Mouse (Mus musculus) thymus, postnatal 4 days (tissue): ENCODE results near the gene Zfp553.

Experiments used
- DNase-seq: peaks from one replicate; pipeline ENCODE4 v3.0.0; 2021

Zfp553 gene

DNA sequence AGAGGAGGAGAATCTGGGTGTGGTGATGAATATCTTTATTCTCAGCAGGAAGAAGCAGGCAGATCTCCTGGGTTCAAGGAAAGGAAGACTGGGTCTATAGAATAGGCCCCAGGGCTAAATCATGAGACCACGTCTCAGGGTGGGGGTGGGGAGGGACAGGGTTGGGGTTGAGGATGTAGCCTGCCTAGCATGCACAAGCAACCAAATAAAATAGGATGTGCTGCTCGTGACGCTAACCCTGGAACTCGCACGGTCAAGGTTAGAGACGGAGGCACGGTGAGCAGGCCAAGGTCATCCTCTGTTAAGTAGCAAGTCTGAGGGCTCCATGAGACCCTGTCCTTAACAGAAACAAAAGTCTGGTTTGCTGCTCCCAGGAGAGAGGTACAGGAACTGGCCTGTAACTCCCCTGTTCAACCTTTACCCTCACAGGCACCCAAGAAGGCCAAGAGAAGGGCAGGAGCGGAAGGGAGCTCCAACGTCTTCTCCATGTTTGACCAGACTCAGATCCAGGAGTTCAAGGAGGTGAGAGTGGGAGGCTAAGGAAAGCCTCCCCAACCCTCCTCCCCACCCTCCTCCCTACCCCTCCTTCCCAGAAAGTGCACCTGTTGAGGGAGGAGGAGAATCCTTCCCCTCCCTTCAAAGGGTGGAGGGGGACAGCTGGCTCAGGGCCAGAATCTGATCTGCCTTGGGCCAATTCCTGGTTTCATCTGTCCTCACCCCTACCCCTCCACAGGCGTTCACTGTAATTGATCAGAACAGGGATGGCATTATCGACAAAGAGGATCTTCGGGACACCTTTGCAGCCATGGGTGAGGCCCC is 20.2 kb upstream of the Zfp553 start:
- no peak for DNase-seq

GRCm38 (mm10) chr7:127213485-127213884 is 19.4 kb upstream of the Zfp553 start:
- DNase-seq, result peak; percentile 65

DNA sequence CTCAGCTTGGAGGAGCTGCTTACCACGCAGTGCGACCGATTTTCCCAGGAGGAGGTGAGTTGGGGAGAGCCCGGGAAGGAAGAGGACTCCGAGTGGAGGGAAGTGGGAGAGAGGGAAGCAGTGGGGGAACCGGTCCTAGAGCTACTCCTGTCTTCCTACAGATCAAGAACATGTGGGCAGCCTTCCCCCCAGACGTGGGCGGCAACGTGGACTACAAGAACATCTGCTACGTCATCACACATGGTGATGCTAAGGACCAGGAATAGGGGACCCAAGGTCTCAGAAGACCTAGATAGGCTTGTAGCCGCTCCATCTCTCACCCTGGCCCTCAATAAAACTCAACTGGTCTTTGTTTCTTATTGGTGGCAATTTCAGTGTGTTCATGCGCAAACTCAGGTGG is 18.9 kb upstream of the Zfp553 start:
- no peak for DNase-seq

GRCm38 (mm10) chr7:127214521-127214920 is 18.3 kb upstream of the Zfp553 start:
- no peak for DNase-seq

DNA sequence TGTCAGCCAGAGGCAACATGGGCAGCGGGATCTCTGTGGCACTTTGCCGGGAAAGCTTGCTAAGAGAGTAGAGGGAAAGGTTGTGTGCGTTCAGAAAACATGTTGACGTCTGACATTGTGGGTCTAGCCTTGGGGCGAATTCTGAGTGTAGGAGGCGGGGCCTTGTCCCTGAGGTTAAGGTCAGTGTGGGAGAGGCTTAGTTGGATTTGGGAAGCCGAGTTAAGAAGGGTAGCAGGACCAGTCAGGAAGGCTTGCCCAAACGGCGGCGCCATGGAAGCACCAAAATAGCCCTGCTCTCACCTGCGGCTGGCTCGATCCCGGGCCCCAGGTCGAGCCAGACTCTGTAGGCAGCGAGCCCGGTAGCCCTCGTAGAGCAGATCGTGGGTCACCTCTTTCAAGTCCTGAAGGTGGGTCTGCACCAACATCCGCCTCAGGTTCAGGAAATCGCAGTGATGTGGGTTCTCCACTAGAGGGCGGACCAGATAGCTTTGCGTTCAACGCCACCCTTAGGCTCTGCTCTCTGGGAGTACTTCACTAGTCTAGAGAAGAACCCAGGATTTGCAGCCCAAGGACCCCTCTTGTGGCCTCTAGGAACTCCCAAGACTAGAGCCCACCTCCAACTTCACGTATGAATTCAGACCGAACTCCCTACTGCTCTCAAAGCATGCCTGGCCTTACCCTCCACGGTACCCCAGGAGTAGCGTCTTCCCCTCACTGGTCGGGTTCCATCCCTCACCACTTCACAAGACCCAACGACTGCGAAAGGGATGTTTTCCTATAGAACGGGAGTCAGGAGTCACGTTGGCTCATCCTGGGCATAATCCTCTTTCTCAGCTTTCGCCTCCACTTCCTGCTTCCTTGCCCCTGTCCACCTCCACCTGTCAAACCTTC is 17.6 kb upstream of the Zfp553 start:
- DNase-seq, result peak; percentile 76

DNA sequence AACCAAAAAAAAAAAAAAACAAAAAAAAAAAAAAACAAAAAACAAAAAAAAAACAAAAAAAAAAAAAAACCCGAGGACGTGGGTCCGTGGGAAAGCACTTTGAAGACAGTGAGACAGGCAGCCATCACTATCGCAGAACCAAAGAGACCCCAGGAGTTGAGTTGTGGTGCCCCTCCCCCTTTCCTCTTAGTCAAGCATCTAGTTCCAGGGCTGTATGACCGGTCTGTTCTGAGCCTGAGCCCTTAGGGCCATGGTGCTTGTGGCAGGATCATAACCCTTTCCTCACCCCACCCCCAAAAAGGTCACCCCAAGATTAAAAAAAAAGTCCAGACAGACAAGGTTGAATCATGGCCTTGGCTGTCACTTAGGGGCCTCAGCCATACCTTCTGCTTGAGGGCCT is 16.6 kb upstream of the Zfp553 start:
- DNase-seq, result no peak

- peak; percentile 45 for DNase-seq
Measured at GRCm38 (mm10) chr7:127217475-127217874, 15.4 kb upstream of the Zfp553 start.

DNA sequence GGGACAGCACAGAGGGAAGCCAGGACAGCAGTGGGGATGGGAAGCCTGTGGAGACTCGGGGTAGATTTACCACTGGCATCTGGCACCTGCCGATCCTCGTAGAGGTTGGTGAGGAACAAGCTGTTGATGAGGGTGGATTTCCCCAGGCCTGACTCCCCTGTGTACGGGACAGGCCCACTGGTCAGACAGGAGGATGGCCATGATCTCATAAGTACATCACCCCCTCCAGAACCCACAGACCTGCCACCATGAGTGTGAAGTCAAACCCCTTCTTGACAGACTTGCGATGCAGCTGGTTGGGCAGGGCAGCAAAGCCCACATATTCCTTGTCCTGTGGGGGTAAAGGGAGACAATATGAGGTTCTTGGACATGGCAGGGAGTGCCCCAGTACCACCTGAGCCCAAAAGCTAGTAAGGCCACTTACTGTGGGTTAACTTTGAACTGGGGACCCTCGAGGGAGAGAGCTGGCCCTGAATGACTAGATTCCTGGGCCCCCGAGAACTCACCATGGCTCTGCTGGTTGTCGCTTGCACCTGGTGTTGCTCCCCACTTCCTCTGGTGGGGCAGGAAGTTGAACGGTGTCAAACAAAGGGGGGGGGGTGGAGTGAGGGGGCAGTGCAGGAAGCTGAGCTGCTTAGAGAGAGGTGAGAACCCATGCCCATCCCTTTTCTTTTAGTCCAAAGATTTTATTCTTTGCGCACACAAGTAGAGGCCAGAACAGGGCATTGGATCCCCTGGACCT is 14.8 kb upstream of the Zfp553 start:
- peak; percentile 81 for DNase-seq

GRCm38 (mm10) chr7:127218670-127219069 is 14.2 kb upstream of the Zfp553 start:
- no peak for DNase-seq

DNA sequence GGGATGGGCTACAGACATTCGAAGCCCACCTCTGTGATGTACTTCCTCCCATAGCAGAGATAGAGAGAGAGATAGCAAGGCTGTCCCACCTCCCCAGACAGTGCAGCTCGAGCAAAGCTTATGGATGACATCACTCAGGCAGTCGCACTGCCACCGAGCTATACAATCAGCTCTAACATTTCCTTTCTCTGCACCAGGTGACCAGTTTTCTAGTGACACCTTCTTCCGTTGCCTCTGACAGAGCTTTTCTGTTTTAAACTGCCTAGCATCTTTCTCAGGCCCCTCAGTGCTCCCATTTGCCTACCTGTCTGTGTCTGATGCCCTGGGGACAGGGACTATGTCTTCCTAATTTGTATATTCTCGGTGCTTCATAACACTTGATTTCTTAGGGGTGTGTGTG is 12.4 kb upstream of the Zfp553 start:
- no peak for DNase-seq

GRCm38 (mm10) chr7:127223106-127223505 is 9.8 kb upstream of the Zfp553 start:
- DNase-seq, result no peak

GRCm38 (mm10) chr7:127223515-127224478 is 9.1 kb upstream of the Zfp553 start:
- no peak for DNase-seq

DNA sequence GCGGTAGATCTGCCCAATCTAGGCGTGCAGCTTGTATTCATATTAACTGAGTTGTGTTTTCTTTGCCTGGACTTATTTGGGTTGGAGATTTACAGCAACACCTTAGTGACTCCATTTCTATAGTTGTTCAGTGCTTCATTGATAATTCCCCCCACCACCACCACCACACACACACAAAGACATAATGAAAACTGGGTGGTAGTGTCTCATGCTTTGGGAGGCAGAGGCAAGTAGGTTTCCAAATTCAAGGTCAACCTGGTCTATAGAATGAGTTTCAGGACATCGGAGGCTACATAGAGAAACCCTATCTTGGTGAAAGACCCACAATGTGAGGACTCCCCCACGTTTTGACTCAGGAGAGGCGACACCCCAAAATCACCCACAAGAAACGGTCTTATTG is 8.2 kb upstream of the Zfp553 start:
- DNase-seq, result no peak

GRCm38 (mm10) chr7:127225147-127225995 is 7.5 kb upstream of the Zfp553 start:
- DNase-seq, result no peak

DNA sequence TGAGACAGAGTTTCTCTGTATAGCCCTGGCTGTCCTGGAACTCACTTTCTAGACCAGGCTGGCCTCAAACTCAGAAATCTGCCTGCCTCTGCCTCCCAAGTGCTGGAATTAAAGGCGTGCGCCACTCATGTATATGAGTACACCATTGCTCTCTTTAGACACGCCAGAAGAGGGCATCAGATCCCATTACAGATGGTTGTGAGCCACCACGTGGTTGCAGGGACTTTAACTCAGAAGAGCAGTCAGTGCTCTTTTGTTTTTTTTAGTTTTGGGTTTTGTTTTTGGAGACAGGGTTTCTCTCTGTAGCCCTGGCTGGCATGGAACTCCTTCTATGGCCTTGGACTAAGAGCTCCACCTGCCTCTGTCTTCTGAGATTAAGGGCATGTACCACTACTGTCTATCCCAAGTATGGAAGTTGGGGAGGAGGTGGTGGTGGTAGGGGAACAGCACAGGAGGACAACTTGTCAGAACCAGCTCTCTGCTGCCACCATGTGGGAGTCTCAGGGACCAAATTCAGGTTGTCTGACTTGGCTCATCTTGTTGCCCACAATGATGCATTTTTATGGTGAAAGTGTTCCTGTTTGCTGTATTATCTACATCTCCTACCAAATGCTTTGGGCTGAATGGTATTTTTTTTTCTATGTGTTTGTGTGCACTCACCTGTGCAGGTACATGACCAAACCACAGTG is 4.1 kb upstream of the Zfp553 start:
- DNase-seq, result peak; percentile 96

DNA sequence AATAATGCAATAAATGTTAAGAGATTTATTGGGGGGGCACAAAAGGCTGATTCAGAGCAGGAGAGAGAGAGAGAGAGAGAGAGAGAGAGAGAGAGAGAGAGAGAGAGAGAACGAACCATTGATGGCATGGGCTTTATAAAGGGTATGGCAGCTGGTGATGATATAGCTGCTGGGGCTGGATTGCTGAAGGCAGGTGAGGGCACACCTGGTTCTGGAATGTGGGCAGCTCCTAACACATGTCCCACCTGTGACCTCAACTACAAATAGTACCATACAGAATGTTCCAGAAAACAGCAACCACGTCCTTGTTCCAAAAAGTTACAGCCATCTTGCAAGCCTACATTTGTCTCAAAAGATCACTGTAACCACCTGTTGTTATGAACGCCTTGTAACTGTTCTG is 1.5 kb upstream of the Zfp553 start:
- no peak for DNase-seq

- peak; percentile 33 for DNase-seq
Measured at GRCm38 (mm10) chr7:127231826-127232621, 837 bp upstream of the Zfp553 start.

GRCm38 (mm10) chr7:127233368-127233749 is 498 bp downstream of the Zfp553 start:
- no peak for DNase-seq

DNA sequence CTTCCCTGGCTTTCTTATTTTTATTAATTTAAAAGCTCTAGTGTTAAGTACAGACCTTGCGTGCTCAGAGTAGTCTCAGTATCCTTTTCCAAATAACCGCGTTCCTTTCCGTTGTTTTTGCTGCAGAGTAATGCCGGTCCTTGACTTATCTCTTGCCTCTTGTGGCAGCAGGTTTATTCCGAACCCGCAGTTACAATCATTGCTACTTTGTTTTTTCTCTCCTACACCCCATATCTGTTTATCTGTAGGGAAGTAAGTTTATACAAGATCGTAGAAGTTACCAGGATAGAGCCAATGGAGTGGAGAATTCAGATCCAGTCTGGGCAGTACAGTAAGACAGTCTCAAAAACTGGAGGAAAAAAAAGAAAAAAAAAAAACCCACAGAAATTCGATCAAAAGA is 904 bp downstream of the Zfp553 start:
- no peak for DNase-seq

- no peak for DNase-seq
Measured at GRCm38 (mm10) chr7:127234777-127235176, 1.9 kb downstream of the Zfp553 start.
